Mouse (Mus musculus): ENCODE measurements around the gene Spatc1l. TPM values are rescaled to one million over a fixed set of nuclear protein-coding genes. Genes with fewer than 3 reads are reported as not detected.

The Spatc1l gene
- polyA plus RNA-seq, 1 experiment from 2014 or later, result not detected

- 74% methylated on average over 3 of the region's 3 CpGs for WGBS
- Histone ChIP-seq H3K36me3 (peaks cover 86% of the 10 kb centered on the region), H3K4me3 (no peak overlapping the region), H3K9ac (no peak overlapping the region), H3K9me3 (replicated peaks) (no peaks in the 10 kb centered on the region), H3K27ac (no peak overlapping the region), H3K27me3 (no peaks in the 10 kb centered on the region), H3K4me2 (replicated peaks) (no peak overlapping the region), H3K4me1 (no peaks in the 10 kb centered on the region)
- no peak for ATAC-seq (ENCODE audit: low FRiP score)
Observed at GRCm38 (mm10) chr10:76551556-76551955, 10.5 kb upstream of the Spatc1l start.

GRCm38 (mm10) chr10:76554061-76554460 lies 8.0 kb upstream of the Spatc1l start:
- no peak overlapping the region for H3K9ac ChIP-seq
- H3K36me3 ChIP-seq, result peaks cover 61% of the 10 kb centered on the region
- no peak overlapping the region for H3K27ac ChIP-seq
- no peak overlapping the region for H3K4me2 ChIP-seq (replicated peaks)
- WGBS, result 92% methylated on average over 5 of the region's 5 CpGs
- H3K4me1 ChIP-seq, result no peaks in the 10 kb centered on the region
- H3K4me3 ChIP-seq, result no peak overlapping the region
- ATAC-seq (ENCODE audit: low FRiP score), result no peak
- no peaks in the 10 kb centered on the region for H3K9me3 ChIP-seq (replicated peaks)
- H3K27me3 ChIP-seq, result no peaks in the 10 kb centered on the region

GRCm38 (mm10) chr10:76569996-76570685 lies 8.1 kb downstream of the Spatc1l start:
- H3K9me3 ChIP-seq (replicated peaks), result no peaks in the 10 kb centered on the region; the same call in 1 of the 2 replicates
- H3K4me1 ChIP-seq, result no peaks in the 10 kb centered on the region
- H3K9ac ChIP-seq, result no peak overlapping the region
- no peak overlapping the region for H3K4me2 ChIP-seq (replicated peaks)
- WGBS, result 93% methylated on average over 22 of the region's 22 CpGs
- ATAC-seq (ENCODE audit: low FRiP score), result no peak
- H3K4me3 ChIP-seq, result no peak overlapping the region
- H3K36me3 ChIP-seq, result no peaks in the 10 kb centered on the region
- no peak overlapping the region for H3K27ac ChIP-seq
- H3K27me3 ChIP-seq, result no peaks in the 10 kb centered on the region

GRCm38 (mm10) chr10:76571070-76571469 lies 9.0 kb downstream of the Spatc1l start:
- Histone ChIP-seq H3K9me3 (replicated peaks) (no peaks in the 10 kb centered on the region; the same call in 1 of the 2 replicates), H3K27me3 (no peaks in the 10 kb centered on the region), H3K9ac (no peak overlapping the region), H3K4me1 (no peaks in the 10 kb centered on the region), H3K4me3 (no peak overlapping the region), H3K36me3 (no peaks in the 10 kb centered on the region), H3K4me2 (replicated peaks) (no peak overlapping the region), H3K27ac (no peak overlapping the region)
- 82% methylated on average over 2 of the region's 2 CpGs for WGBS
- no peak for ATAC-seq (ENCODE audit: low FRiP score)

GRCm38 (mm10) chr10:76572151-76572550 lies 10.1 kb downstream of the Spatc1l start:
- Histone ChIP-seq H3K27me3 (no peaks in the 10 kb centered on the region), H3K9me3 (replicated peaks) (no peaks in the 10 kb centered on the region; the same call in 1 of the 2 replicates), H3K4me1 (no peaks in the 10 kb centered on the region), H3K27ac (no peak overlapping the region), H3K9ac (no peak overlapping the region), H3K4me2 (replicated peaks) (no peak overlapping the region), H3K4me3 (no peak overlapping the region), H3K36me3 (no peaks in the 10 kb centered on the region)
- no peak for ATAC-seq (ENCODE audit: low FRiP score)
- 63% methylated on average over 3 of the region's 3 CpGs for WGBS

- no peak within 1 kb of the TSS for H3K27ac ChIP-seq
- H3K4me1 ChIP-seq, result no peaks in the 10 kb centered on the region
- 58% methylated on average over 3 of the region's 3 CpGs for WGBS
Observed at GRCm38 (mm10) chr10:76575374-76575773, 13.3 kb downstream of the Spatc1l start, which contains the start of gene Ftcd. TSS of gene Ftcd (plus strand) at chr10:76575648.

GRCm38 (mm10) chr10:76576920-76577319 lies 14.8 kb downstream of the Spatc1l start:
- H3K9me3 ChIP-seq (replicated peaks), result no peaks in the 10 kb centered on the region
- 68% methylated on average over 7 of the region's 7 CpGs for WGBS
- ATAC-seq (ENCODE audit: low FRiP score), result no peak
- H3K4me2 ChIP-seq (replicated peaks), result no peak overlapping the region
- H3K27ac ChIP-seq, result no peak overlapping the region
- H3K27me3 ChIP-seq, result no peaks in the 10 kb centered on the region
- no peaks in the 10 kb centered on the region for H3K4me1 ChIP-seq
- no peak overlapping the region for H3K4me3 ChIP-seq
- no peak overlapping the region for H3K9ac ChIP-seq
- H3K36me3 ChIP-seq, result no peaks in the 10 kb centered on the region

More at GRCm38 (mm10) chr10:76575374-76575773, 13.3 kb downstream of the Spatc1l start, which contains the start of gene Ftcd:
- Histone ChIP-seq H3K4me3 (no peak within 1 kb of the TSS), H3K9ac (no peak within 1 kb of the TSS), H3K4me2 (replicated peaks) (no peak within 1 kb of the TSS), H3K36me3 (no peaks in the 10 kb centered on the region), H3K27me3 (no peaks in the 10 kb centered on the region), H3K9me3 (replicated peaks) (no peaks in the 10 kb centered on the region; the same call in 1 of the 2 replicates)
- no peak for ATAC-seq (ENCODE audit: low FRiP score)

- ATAC-seq (ENCODE audit: low FRiP score), result no peak
- H3K4me2 ChIP-seq (replicated peaks), result peak overlapping the region; percentile 32
- H3K9ac ChIP-seq, result no peak overlapping the region
- no peaks in the 10 kb centered on the region for H3K4me1 ChIP-seq
- no peak overlapping the region for H3K4me3 ChIP-seq
- H3K36me3 ChIP-seq, result no peaks in the 10 kb centered on the region
- 20% methylated on average over 9 of the region's 10 CpGs for WGBS
- H3K27me3 ChIP-seq, result peaks cover 10% of the 10 kb centered on the region
- H3K9me3 ChIP-seq (replicated peaks), result no peaks in the 10 kb centered on the region
- H3K27ac ChIP-seq, result no peak overlapping the region
Observed at GRCm38 (mm10) chr10:76584138-76584537, 22.1 kb downstream of the Spatc1l start.

- Histone ChIP-seq H3K9me3 (replicated peaks) (no peaks in the 10 kb centered on the region), H3K9ac (no peak overlapping the region), H3K27me3 (peaks cover 10% of the 10 kb centered on the region), H3K4me2 (replicated peaks) (no peak overlapping the region), H3K4me1 (no peaks in the 10 kb centered on the region), H3K27ac (no peak overlapping the region), H3K4me3 (no peak overlapping the region), H3K36me3 (no peaks in the 10 kb centered on the region)
- ATAC-seq (ENCODE audit: low FRiP score), result no peak
- 64% methylated on average over 1 of the region's 1 CpGs for WGBS
Observed at GRCm38 (mm10) chr10:76586190-76586589, 24.1 kb downstream of the Spatc1l start.

- WGBS, result 89% methylated on average over 11 of the region's 11 CpGs
- no peak overlapping the region for H3K4me2 ChIP-seq (replicated peaks)
- no peaks in the 10 kb centered on the region for H3K27me3 ChIP-seq
- H3K27ac ChIP-seq, result no peak overlapping the region
- ATAC-seq (ENCODE audit: low FRiP score), result no peak
- H3K9me3 ChIP-seq (replicated peaks), result no peaks in the 10 kb centered on the region
- no peak overlapping the region for H3K9ac ChIP-seq
- H3K36me3 ChIP-seq, result no peaks in the 10 kb centered on the region
- H3K4me1 ChIP-seq, result no peaks in the 10 kb centered on the region
- H3K4me3 ChIP-seq, result no peak overlapping the region
Observed at GRCm38 (mm10) chr10:76590197-76590596, 28.1 kb downstream of the Spatc1l start.

- Histone ChIP-seq H3K4me3 (no peak overlapping the region), H3K9me3 (replicated peaks) (no peaks in the 10 kb centered on the region), H3K27me3 (no peaks in the 10 kb centered on the region), H3K36me3 (no peaks in the 10 kb centered on the region), H3K4me1 (no peaks in the 10 kb centered on the region), H3K27ac (no peak overlapping the region), H3K9ac (no peak overlapping the region), H3K4me2 (replicated peaks) (no peak overlapping the region)
- no peak for ATAC-seq (ENCODE audit: low FRiP score)
- WGBS, result 91% methylated on average over 31 of the region's 31 CpGs
Observed at GRCm38 (mm10) chr10:76596338-76596737, 34.3 kb downstream of the Spatc1l start.

- Histone ChIP-seq H3K4me3 (no peak overlapping the region), H3K27ac (no peak overlapping the region), H3K36me3 (no peaks in the 10 kb centered on the region), H3K9ac (no peak overlapping the region), H3K27me3 (no peaks in the 10 kb centered on the region), H3K4me1 (no peaks in the 10 kb centered on the region), H3K4me2 (replicated peaks) (no peak overlapping the region), H3K9me3 (replicated peaks) (no peaks in the 10 kb centered on the region)
- no peak for ATAC-seq (ENCODE audit: low FRiP score)
- 90% methylated on average over 3 of the region's 3 CpGs for whole genome bisulfite sequencing
Observed at GRCm38 (mm10) chr10:76602690-76603089, 40.6 kb downstream of the Spatc1l start.

GRCm38 (mm10) chr10:76612473-76612872 lies 50.4 kb downstream of the Spatc1l start:
- H3K4me3 ChIP-seq, result no peak overlapping the region
- no peak for ATAC-seq (ENCODE audit: low FRiP score)
- H3K27ac ChIP-seq, result no peak overlapping the region
- H3K9me3 ChIP-seq (replicated peaks), result no peaks in the 10 kb centered on the region
- H3K27me3 ChIP-seq, result no peaks in the 10 kb centered on the region
- no peak overlapping the region for H3K4me2 ChIP-seq (replicated peaks)
- 84% methylated on average over 7 of the region's 7 CpGs for WGBS
- H3K4me1 ChIP-seq, result no peaks in the 10 kb centered on the region
- H3K9ac ChIP-seq, result no peak overlapping the region
- H3K36me3 ChIP-seq, result 0 out of 2 replicates have a peak, but pooled peaks cover 4% of the 10 kb centered on the region
